Mouse (Mus musculus) C2C12 (cell line): Measurements from ENCODE around the gene Dnhd1.

Experiments used
- CTCF ChIP-seq: IDR thresholded peaks from one replicate; pipeline ENCODE4 v1.5.1; 2011; ENCODE audit not compliant: control insufficient read depth, insufficient read depth, insufficient read length
- MYOD1 ChIP-seq: IDR thresholded peaks from one replicate; pipeline ENCODE4 v1.6.1; 2011; ENCODE audit warnings: low read depth; ENCODE audit not compliant: control insufficient read depth, insufficient read length

DNA sequence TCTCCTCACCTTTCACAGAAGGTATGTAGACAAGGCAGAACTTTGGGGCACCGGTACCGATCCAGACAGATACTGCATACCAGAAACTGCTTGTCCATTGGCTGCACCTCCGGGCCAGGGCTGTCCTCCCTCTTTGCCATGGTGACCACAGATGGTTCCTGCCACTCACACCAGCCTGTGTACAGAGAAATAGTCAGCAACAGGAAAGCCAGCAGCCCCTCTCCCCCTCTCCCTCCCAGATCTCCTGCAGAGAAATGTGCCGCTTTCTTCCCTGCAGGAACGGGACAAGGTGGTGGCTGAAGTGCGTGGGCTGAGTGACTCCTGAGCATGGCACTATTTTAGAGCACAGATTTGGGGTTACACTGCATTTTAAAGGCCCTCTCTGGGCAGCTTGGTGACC is 25.2 kb upstream of the Dnhd1 start:
- TF ChIP-seq CTCF, result no peak
- TF ChIP-seq MYOD1, result no peak
